Mouse (Mus musculus) cerebellum, adult 11-12 months (tissue): ENCODE data around the gene Zfp966.
"Not testable (repeated sequence)": the region's sequence is repeated elsewhere in the genome, so short reads cannot be mapped to it uniquely, and the experiment has no call there.

Source experiments
- DNase-seq: peaks from one replicate; pipeline ENCODE4 v3.0.0; 2022

The Zfp966 gene

GRCm38 (mm10) chr2:175931000-175931399, at the start of gene Zfp966:
Zfp966 (minus strand) TSS chr2:175931100.
- not testable (repeated sequence) for DNase-seq

GRCm38 (mm10) chr2:175965031-175965430, 34.1 kb upstream of the Zfp966 start, which contains the start of gene Gm2026:
Gm2026 (plus strand) TSS chr2:175965331.
- DNase-seq, result not testable (repeated sequence)

GRCm38 (mm10) chr2:175869024-175869423, 61.9 kb downstream of the Zfp966 start, which contains the start of gene Gm6710:
Gm6710 (plus strand) TSS chr2:175869219.
- DNase-seq, result not testable (repeated sequence)
